Mouse (Mus musculus) midbrain, embryonic 11.5 days (tissue): ENCODE results near the gene Chp1. TPM values are rescaled to one million over a fixed set of nuclear protein-coding genes. Genes with fewer than 3 reads are reported as not detected.
"Not testable (repeated sequence)": the region's sequence is repeated elsewhere in the genome, so short reads cannot be mapped to it uniquely, and the experiment has no call there.

Experiments used
- ATAC-seq: fragments of 200-750 bp; cut with Nextera tagmentation; 2 replicates; pipeline ENCODE4 v1.8.0; 2017; ENCODE audit warnings: moderate TSS enrichment, moderate library complexity; ENCODE audit not compliant: low FRiP score
- DNase-seq: peaks from one replicate; pipeline ENCODE4 v3.0.0; 2015; ENCODE audit warnings: low spot score; ENCODE audit errors: missing footprints
- H3K27ac ChIP-seq: fragments of 300-500 bp; sonication (generic); 2 replicates; pipeline ENCODE4 v1.5.1; 2014; ENCODE audit warnings: low read depth, low read length
- H3K27me3 ChIP-seq: fragments of 300-500 bp; sonication (generic); 2 replicates; pipeline ENCODE4 v1.6.1; 2014; ENCODE audit warnings: mild to moderate bottlenecking, low read length, moderate library complexity, mixed read lengths; ENCODE audit not compliant: control insufficient read depth, insufficient read depth
- H3K36me3 ChIP-seq: fragments of 300-500 bp; sonication (generic); 2 replicates; pipeline ENCODE4 v1.6.1; 2014; ENCODE audit warnings: mild to moderate bottlenecking, low read length, moderate library complexity, mixed read lengths; ENCODE audit not compliant: control insufficient read depth, insufficient read depth
- H3K4me1 ChIP-seq: fragments of 300-500 bp; sonication (generic); 2 replicates; pipeline ENCODE4 v1.6.1; 2014; ENCODE audit warnings: low read length; ENCODE audit not compliant: control insufficient read depth, insufficient read depth
- H3K4me2 ChIP-seq: fragments of 300-500 bp; sonication (generic); 2 replicates; pipeline ENCODE4 v1.6.1; 2014; ENCODE audit warnings: mild to moderate bottlenecking, moderate library complexity
- H3K4me3 ChIP-seq: fragments of 300-500 bp; sonication (generic); 2 replicates; pipeline ENCODE4 v1.5.1; 2014; ENCODE audit warnings: low read depth, low read length
- H3K9ac ChIP-seq: fragments of 300-500 bp; sonication (generic); 2 replicates; pipeline ENCODE4 v1.6.1; 2014; ENCODE audit warnings: low read length
- H3K9me3 ChIP-seq: fragments of 300-500 bp; sonication (generic); 2 replicates; pipeline ENCODE4 v1.6.1; 2016; ENCODE audit warnings: low read length; ENCODE audit not compliant: control insufficient read depth
- WGBS: fragments of 180-500 bp; shearing (Covaris S2); extraction: QIAGEN DNeasy Blood & Tissue Kit; methylation state at CpG from one replicate; pipeline ENCODE4 v1.1.7; 2014; 5-methylcytosine and 5-hydroxymethylcytosine counted together
- polyA plus RNA-seq: library from polyadenylated mRNA; unstranded; fragments of >200 nt; fragmentation: Nextera tagmentation; extraction: Ambion mirVana; gene quantifications from 2 replicates; pipeline ENCODE4 v1.2.1, GENCODE M21; 2014

The Chp1 gene
- polyA plus RNA-seq, 1 experiment from 2014 or later, result 56.2 TPM

- Histone ChIP-seq H3K36me3 (peaks cover 11% of the 10 kb centered on the region; the same call in 1 of the 2 replicates), H3K4me3 (no peak overlapping the region), H3K4me1 (no peaks in the 10 kb centered on the region), H3K9me3 (no peaks in the 10 kb centered on the region), H3K4me2 (no peak overlapping the region), H3K27ac (no peak overlapping the region), H3K27me3 (no peaks in the 10 kb centered on the region), H3K9ac (no peak overlapping the region)
- 76% methylated on average over 1 of the region's 1 CpGs for WGBS
- no peak for ATAC-seq
- no peak for DNase-seq
Observed at GRCm38 (mm10) chr2:119602488-119602887, 55.0 kb downstream of the Chp1 start.

- H3K4me3 ChIP-seq, result no peak overlapping the region
- ATAC-seq, result no peak
- H3K36me3 ChIP-seq, result peaks cover 8% of the 10 kb centered on the region; the same call in 1 of the 2 replicates
- H3K4me1 ChIP-seq, result no peaks in the 10 kb centered on the region
- no peak overlapping the region for H3K9ac ChIP-seq
- H3K27me3 ChIP-seq, result no peaks in the 10 kb centered on the region
- no peak for DNase-seq
- H3K4me2 ChIP-seq, result no peak overlapping the region
- 77% methylated on average over 2 of the region's 2 CpGs for WGBS
- H3K27ac ChIP-seq, result no peak overlapping the region
- H3K9me3 ChIP-seq, result no peaks in the 10 kb centered on the region
Observed at GRCm38 (mm10) chr2:119603909-119604308, 56.4 kb downstream of the Chp1 start.

- WGBS, result 86% methylated on average over 6 of the region's 6 CpGs
- no peak for ATAC-seq
Observed at GRCm38 (mm10) chr2:119605361-119605973, 58.0 kb downstream of the Chp1 start.

GRCm38 (mm10) chr2:119607023-119607422, 59.5 kb downstream of the Chp1 start:
- peaks cover 9% of the 10 kb centered on the region; the same call in 1 of the 2 replicates for H3K36me3 ChIP-seq
- no peak overlapping the region for H3K9ac ChIP-seq
- H3K4me3 ChIP-seq, result no peak overlapping the region
- H3K4me1 ChIP-seq, result no peaks in the 10 kb centered on the region
- no peaks in the 10 kb centered on the region for H3K27me3 ChIP-seq
- no peak overlapping the region for H3K27ac ChIP-seq
- ATAC-seq, result no peak
- H3K9me3 ChIP-seq, result no peaks in the 10 kb centered on the region
- no peak for DNase-seq
- no peak overlapping the region for H3K4me2 ChIP-seq
- WGBS, result 96% methylated on average over 4 of the region's 4 CpGs

More at GRCm38 (mm10) chr2:119605361-119605973, 58.0 kb downstream of the Chp1 start:
- Histone ChIP-seq H3K27me3 (no peaks in the 10 kb centered on the region), H3K4me2 (no peak overlapping the region), H3K4me1 (no peaks in the 10 kb centered on the region), H3K27ac (no peak overlapping the region), H3K9me3 (no peaks in the 10 kb centered on the region), H3K4me3 (no peak overlapping the region), H3K9ac (no peak overlapping the region), H3K36me3 (peaks cover 9% of the 10 kb centered on the region; the same call in 1 of the 2 replicates)
- DNase-seq, result no peak

- ATAC-seq, result no peak
- H3K27ac ChIP-seq, result no peak overlapping the region; the same call in 1 of the 2 replicates
- DNase-seq, result no peak
- H3K4me3 ChIP-seq, result peak overlapping the region; percentile 79
- peak overlapping the region; percentile 79 for H3K4me2 ChIP-seq
- H3K36me3 ChIP-seq, result no peaks in the 10 kb centered on the region
- H3K9me3 ChIP-seq, result no peaks in the 10 kb centered on the region
- no peaks in the 10 kb centered on the region for H3K27me3 ChIP-seq
- peaks cover 19% of the 10 kb centered on the region for H3K4me1 ChIP-seq
- WGBS, result under 1% methylated on average over 13 of the region's 13 CpGs
- H3K9ac ChIP-seq, result peak overlapping the region; percentile 83
Observed at GRCm38 (mm10) chr2:119617841-119618198, 70.3 kb downstream of the Chp1 start.

GRCm38 (mm10) chr2:119618199-119618982, 70.9 kb downstream of the Chp1 start, which contains the start of the genes Nusap1 and Oip5:
TSS of gene Nusap1 (plus strand) at chr2:119618298.
TSS of gene Oip5 (minus strand) at chr2:119618469.
- WGBS, result under 1% methylated on average over 55 of the region's 55 CpGs
- peak; percentile 100 for ATAC-seq
- H3K27ac ChIP-seq, result no peak within 1 kb of the TSS; the same call in 1 of the 2 replicates

GRCm38 (mm10) chr2:119619002-119619401, 71.5 kb downstream of the Chp1 start:
- H3K4me3 ChIP-seq, result peak overlapping the region; percentile 79
- H3K4me2 ChIP-seq, result peak overlapping the region; percentile 58
- WGBS, result 19% methylated on average over 6 of the region's 6 CpGs
- H3K36me3 ChIP-seq, ATAC-seq, H3K27ac ChIP-seq, DNase-seq, H3K27me3 ChIP-seq, H3K9me3 ChIP-seq: not testable (repeated sequence)
- peaks cover 19% of the 10 kb centered on the region for H3K4me1 ChIP-seq
- H3K9ac ChIP-seq, result peak overlapping the region; percentile 53

More at GRCm38 (mm10) chr2:119618199-119618982, 70.9 kb downstream of the Chp1 start, which contains the start of the genes Nusap1 and Oip5:
- Histone ChIP-seq H3K27me3 (no peaks in the 10 kb centered on the region), H3K36me3 (no peaks in the 10 kb centered on the region), H3K4me2 (peak within 1 kb of the TSS; percentile 79), H3K4me1 (peaks cover 19% of the 10 kb centered on the region), H3K9me3 (no peaks in the 10 kb centered on the region), H3K4me3 (peak within 1 kb of the TSS; percentile 79), H3K9ac (peak within 1 kb of the TSS; percentile 83)
- DNase-seq, result peak; percentile 98

GRCm38 (mm10) chr2:119621302-119621701, 73.8 kb downstream of the Chp1 start:
- no peak for DNase-seq
- no peaks in the 10 kb centered on the region for H3K27me3 ChIP-seq
- H3K27ac ChIP-seq, result no peak overlapping the region
- H3K9me3 ChIP-seq, result no peaks in the 10 kb centered on the region
- H3K36me3 ChIP-seq, result peaks cover 2% of the 10 kb centered on the region; the same call in 1 of the 2 replicates
- no peak overlapping the region for H3K4me3 ChIP-seq
- peak overlapping the region; percentile 14 for H3K4me2 ChIP-seq
- no peak overlapping the region for H3K9ac ChIP-seq
- no peak for ATAC-seq
- H3K4me1 ChIP-seq, result peaks cover 19% of the 10 kb centered on the region
- WGBS, result 93% methylated on average over 2 of the region's 2 CpGs
